Mouse (Mus musculus) midbrain, postnatal 0 days (tissue): ENCODE data around the gene Fam192a. TPM values are rescaled to one million over a fixed set of nuclear protein-coding genes. Genes with fewer than 3 reads are reported as not detected.

ENCODE experiments used
- ATAC-seq: fragments of 200-750 bp; cut with Nextera tagmentation; 2 replicates; pipeline ENCODE4 v1.8.0; 2017; ENCODE audit warnings: moderate number of reproducible peaks, mild to moderate bottlenecking, moderate TSS enrichment, moderate library complexity; ENCODE audit not compliant: low FRiP score
- DNase-seq: peaks from one replicate; pipeline ENCODE4 v3.0.0-alpha.2; 2015; ENCODE audit warnings: low spot score
- H3K27ac ChIP-seq: fragments of 300-500 bp; sonication (generic); 2 replicates; pipeline ENCODE4 v1.5.1; 2014; ENCODE audit warnings: low read depth, mild to moderate bottlenecking, low read length, mixed read lengths
- H3K27me3 ChIP-seq: fragments of 300-500 bp; sonication (generic); 2 replicates; pipeline ENCODE4 v1.6.1; 2014; ENCODE audit warnings: low read length, control low read depth, mixed read lengths; ENCODE audit not compliant: insufficient read depth
- H3K36me3 ChIP-seq: fragments of 300-500 bp; sonication (generic); 2 replicates; pipeline ENCODE4 v1.6.1; 2014; ENCODE audit warnings: low read length, control low read depth, mixed read lengths; ENCODE audit not compliant: insufficient read depth
- H3K4me1 ChIP-seq: fragments of 300-500 bp; sonication (generic); 2 replicates; pipeline ENCODE4 v1.6.1; 2014; ENCODE audit warnings: mild to moderate bottlenecking, control low read depth, antibody characterized with exemption, low read length, mixed read lengths; ENCODE audit not compliant: insufficient read depth
- H3K4me2 ChIP-seq: fragments of 300-500 bp; sonication (generic); 2 replicates; pipeline ENCODE4 v1.6.1; 2014; ENCODE audit warnings: low read depth, mild to moderate bottlenecking, low read length, mixed read lengths; ENCODE audit not compliant: poor library complexity, severe bottlenecking
- H3K4me3 ChIP-seq: fragments of 300-500 bp; sonication (generic); 2 replicates; pipeline ENCODE4 v1.5.1; 2014; ENCODE audit warnings: low read depth, mild to moderate bottlenecking, low read length, moderate library complexity
- H3K9ac ChIP-seq: fragments of 300-500 bp; sonication (generic); replicated peaks from 2 replicates; pipeline ENCODE4 v1.6.1; 2014; ENCODE audit warnings: mild to moderate bottlenecking, low read length, moderate library complexity, mixed read lengths; ENCODE audit not compliant: poor library complexity, severe bottlenecking
- H3K9me3 ChIP-seq: fragments of 300-500 bp; sonication (generic); 2 replicates; pipeline ENCODE4 v1.6.1; 2016; ENCODE audit warnings: low read length, control low read depth
- CTCF ChIP-seq: IDR thresholded peaks from 2 replicates; pipeline ENCODE4 v1.5.1; 2016; ENCODE audit warnings: antibody characterized with exemption, mild to moderate bottlenecking
- WGBS: fragments of 180-500 bp; shearing (Covaris S2); extraction: QIAGEN DNeasy Blood & Tissue Kit; methylation state at CpG from one replicate; pipeline ENCODE4 v1.1.7; 2014; 5-methylcytosine and 5-hydroxymethylcytosine counted together
- polyA plus RNA-seq: library from polyadenylated mRNA; unstranded; fragments of >200 nt; fragmentation: Nextera tagmentation; extraction: Ambion mirVana; gene quantifications from 2 replicates; pipeline ENCODE4 v1.2.1, GENCODE M21; 2015
- total RNA-seq: library from RNA; depleted of rRNA; stranded (reverse); fragments of >200 nt; gene quantifications from 2 replicates; pipeline ENCODE4 v1.2.3, GENCODE M21; 2014

Fam192a gene
- total and polyA plus RNA-seq, 2 experiments from 2014 or later, result 36.3 to 62.2 TPM

DNA sequence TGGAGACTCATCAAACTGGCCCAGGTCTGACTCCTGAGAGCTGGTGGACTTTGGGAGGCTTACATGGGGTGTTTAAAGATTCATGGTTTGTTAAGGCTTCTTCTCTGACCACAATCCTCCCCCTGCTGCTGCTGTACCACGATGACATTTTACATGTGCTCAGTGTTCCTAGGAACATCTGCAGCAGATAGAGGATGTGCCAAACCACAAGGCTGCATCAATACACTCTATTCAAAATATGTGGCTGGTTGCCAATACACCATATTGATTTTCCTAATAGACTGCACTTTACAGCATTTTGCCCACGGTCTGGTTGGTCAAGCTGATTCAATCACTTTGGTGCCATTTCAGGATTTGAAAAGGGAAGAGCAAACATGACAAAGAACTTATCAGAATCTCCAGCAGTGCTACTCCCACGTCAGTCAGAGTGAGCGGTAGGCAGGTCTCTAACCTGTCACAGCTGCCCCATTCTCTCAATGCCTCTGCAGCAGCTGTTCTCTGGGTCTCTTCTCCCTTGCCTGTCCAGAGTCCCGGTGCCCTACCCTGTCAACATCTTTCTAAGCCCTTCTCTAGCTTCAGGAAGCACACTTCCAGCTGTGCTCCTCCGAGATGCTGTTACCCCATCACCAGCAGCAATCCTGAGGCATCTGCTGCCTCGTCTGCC is 19.8 kb downstream of the Fam192a start:
- H3K9me3 ChIP-seq, result no peaks in the 10 kb centered on the region
- 73% methylated on average over 7 of the region's 7 CpGs for WGBS
- no peaks in the 10 kb centered on the region for H3K27me3 ChIP-seq
- no peak overlapping the region for H3K27ac ChIP-seq
- no peak overlapping the region for H3K9ac ChIP-seq
- H3K4me2 ChIP-seq, result no peak overlapping the region
- peak; percentile 42 for DNase-seq
- H3K4me1 ChIP-seq, result no peaks in the 10 kb centered on the region
- ATAC-seq, result no peak
- no peak overlapping the region for H3K4me3 ChIP-seq
- TF ChIP-seq CTCF, result no peak
- H3K36me3 ChIP-seq, result peaks cover 43% of the 10 kb centered on the region

DNA sequence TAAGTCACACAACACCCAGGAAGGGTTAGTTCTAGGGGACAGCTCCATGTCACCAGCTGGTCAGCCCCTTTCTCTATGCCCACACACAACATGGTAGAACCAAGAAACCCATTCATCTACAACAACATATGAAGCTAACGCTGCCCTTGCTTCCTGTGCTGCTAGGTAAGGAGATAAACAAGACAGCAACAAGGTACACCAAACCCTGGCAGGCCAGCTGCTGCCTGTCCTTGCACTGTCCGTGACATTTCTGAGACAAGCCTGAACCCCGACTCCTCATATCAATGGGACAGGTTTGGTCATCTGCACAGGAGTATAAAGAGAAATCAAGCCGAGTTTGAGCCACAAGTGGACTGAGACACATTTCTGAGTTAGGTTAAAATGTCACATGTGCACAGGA is 26.6 kb downstream of the Fam192a start:
- no peak for TF ChIP-seq CTCF
- DNase-seq (no peak), ATAC-seq (no peak)
- Histone ChIP-seq H3K36me3 (peaks cover 55% of the 10 kb centered on the region), H3K4me3 (no peak overlapping the region), H3K9me3 (no peaks in the 10 kb centered on the region), H3K27ac (no peak overlapping the region), H3K27me3 (no peaks in the 10 kb centered on the region), H3K4me2 (no peak overlapping the region), H3K9ac (no peak overlapping the region), H3K4me1 (no peaks in the 10 kb centered on the region)
- 94% methylated on average over 4 of the region's 4 CpGs for WGBS

- Histone ChIP-seq H3K27me3 (no peaks in the 10 kb centered on the region), H3K9ac (no peak overlapping the region), H3K9me3 (no peaks in the 10 kb centered on the region), H3K4me2 (no peak overlapping the region), H3K36me3 (peaks cover 55% of the 10 kb centered on the region), H3K4me1 (no peaks in the 10 kb centered on the region), H3K4me3 (no peak overlapping the region), H3K27ac (0 out of 2 replicates have a peak overlapping the region, but pooled peaks have one; percentile 6)
- 72% methylated on average over 16 of the region's 16 CpGs for WGBS
- peak; percentile 15; the same call in 1 of the 2 replicates for TF ChIP-seq CTCF
- ATAC-seq, result peak; percentile 62; the same call in 1 of the 2 replicates
- DNase-seq, result peak; percentile 92
Observed at GRCm38 (mm10) chr8:94574159-94574907, 27.5 kb downstream of the Fam192a start.

DNA sequence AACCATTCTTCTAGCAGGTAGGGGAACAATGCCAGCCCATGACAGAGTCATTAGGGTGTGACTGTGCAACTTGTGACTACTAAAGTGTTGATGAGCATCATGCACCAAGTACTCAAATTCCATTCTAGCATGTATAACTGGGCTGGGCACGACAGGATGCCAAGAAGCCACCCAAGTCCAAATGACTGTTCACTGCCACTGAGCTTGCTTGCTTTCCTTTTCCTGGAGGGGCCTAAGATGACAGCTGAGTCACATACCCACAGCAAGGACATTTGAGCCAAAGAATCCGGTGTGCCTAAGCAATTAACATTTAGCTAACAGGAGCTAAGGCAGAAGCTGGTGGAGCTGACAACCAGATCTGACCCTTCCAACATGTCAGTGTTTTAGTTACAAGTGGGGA is 29.9 kb downstream of the Fam192a start:
- H3K27me3 ChIP-seq, result no peaks in the 10 kb centered on the region
- H3K27ac ChIP-seq, result no peak overlapping the region
- no peak overlapping the region for H3K4me2 ChIP-seq
- H3K36me3 ChIP-seq, result peaks cover 35% of the 10 kb centered on the region
- no peaks in the 10 kb centered on the region for H3K9me3 ChIP-seq
- TF ChIP-seq CTCF, result no peak
- 85% methylated on average over 2 of the region's 2 CpGs for WGBS
- no peak overlapping the region for H3K9ac ChIP-seq
- ATAC-seq (no peak), DNase-seq (no peak)
- H3K4me1 ChIP-seq, result peaks cover 7% of the 10 kb centered on the region
- H3K4me3 ChIP-seq, result no peak overlapping the region

DNA sequence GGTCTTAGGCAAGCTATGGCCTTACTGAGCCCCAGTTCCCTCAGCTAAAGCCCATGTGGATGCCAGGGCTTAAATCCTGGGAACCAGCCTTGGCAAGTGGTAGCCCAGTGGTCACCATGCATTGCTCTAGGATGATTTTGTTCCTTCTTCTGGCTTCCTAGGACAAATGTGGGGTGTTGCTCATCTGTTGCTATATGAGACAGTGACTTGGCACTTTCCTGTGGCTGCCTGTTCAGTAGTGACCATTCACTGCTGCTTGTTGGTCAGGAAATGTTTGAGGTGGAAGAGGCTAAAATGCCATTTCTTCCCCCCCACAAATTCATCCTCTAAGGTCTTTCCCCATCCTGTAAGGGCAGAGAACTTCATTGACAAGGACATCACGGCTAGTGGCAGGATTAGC is 32.4 kb downstream of the Fam192a start:
- Histone ChIP-seq H3K4me3 (no peak overlapping the region), H3K36me3 (peaks cover 12% of the 10 kb centered on the region; the same call in 1 of the 2 replicates), H3K4me1 (peaks cover 16% of the 10 kb centered on the region), H3K9me3 (no peaks in the 10 kb centered on the region), H3K9ac (no peak overlapping the region), H3K4me2 (no peak overlapping the region), H3K27me3 (no peaks in the 10 kb centered on the region), H3K27ac (no peak overlapping the region)
- ATAC-seq (no peak), DNase-seq (no peak)
- TF ChIP-seq CTCF, result no peak
- 60% methylated on average over 1 of the region's 1 CpGs for WGBS

DNA sequence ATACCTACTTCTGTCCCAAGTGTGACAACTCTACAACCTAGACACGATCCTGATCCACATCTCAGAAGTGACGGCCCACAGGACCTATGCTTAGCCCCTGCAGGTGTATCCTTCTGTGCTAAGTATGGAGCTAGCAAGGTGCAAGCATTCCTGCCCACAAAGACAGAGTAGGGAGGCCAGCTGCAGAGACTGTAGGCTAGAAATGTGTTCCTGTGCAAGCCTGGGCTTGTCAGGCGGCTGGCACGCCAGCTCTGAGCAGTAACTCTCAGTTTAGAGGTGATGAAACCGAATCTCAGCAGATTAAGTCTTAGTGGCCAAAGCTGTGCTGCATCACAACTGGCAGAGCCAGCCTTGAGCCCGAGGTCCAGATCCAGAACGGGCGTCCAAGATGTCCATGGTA is 33.7 kb downstream of the Fam192a start:
- Histone ChIP-seq H3K9me3 (no peaks in the 10 kb centered on the region), H3K9ac (no peak overlapping the region), H3K4me3 (no peak overlapping the region), H3K36me3 (no peaks in the 10 kb centered on the region; the same call in 1 of the 2 replicates), H3K4me2 (no peak overlapping the region), H3K27ac (peak overlapping the region; percentile 77; the same call in 1 of the 2 replicates), H3K27me3 (no peaks in the 10 kb centered on the region; the same call in 1 of the 2 replicates), H3K4me1 (peaks cover 16% of the 10 kb centered on the region)
- no peak for ATAC-seq
- DNase-seq, result no peak
- 88% methylated on average over 8 of the region's 8 CpGs for WGBS
- no peak for TF ChIP-seq CTCF
